Mouse (Mus musculus): ENCODE measurements at regions not wholly inside any gene's neighbourhood (a gene's known extent, or its start where the extent isn't known, plus 50 kb on each side); places are given as distances from the start of the nearest gene placed in this dataset.
A peak's percentile ranks its signal among the peaks of the same experiment; 100 is the strongest.
"Not testable (repeated sequence)": the region's sequence is repeated elsewhere in the genome, so short reads cannot be mapped to it uniquely, and the experiment has no call there.

- no peak for DNase-seq
- intact Hi-C loops (cut with DNase I) = no loop called here
These were observed 1337.9 kb downstream of the Efnb2 start for GRCm38 (mm10) chr8:7323067-7323675.

DNA sequence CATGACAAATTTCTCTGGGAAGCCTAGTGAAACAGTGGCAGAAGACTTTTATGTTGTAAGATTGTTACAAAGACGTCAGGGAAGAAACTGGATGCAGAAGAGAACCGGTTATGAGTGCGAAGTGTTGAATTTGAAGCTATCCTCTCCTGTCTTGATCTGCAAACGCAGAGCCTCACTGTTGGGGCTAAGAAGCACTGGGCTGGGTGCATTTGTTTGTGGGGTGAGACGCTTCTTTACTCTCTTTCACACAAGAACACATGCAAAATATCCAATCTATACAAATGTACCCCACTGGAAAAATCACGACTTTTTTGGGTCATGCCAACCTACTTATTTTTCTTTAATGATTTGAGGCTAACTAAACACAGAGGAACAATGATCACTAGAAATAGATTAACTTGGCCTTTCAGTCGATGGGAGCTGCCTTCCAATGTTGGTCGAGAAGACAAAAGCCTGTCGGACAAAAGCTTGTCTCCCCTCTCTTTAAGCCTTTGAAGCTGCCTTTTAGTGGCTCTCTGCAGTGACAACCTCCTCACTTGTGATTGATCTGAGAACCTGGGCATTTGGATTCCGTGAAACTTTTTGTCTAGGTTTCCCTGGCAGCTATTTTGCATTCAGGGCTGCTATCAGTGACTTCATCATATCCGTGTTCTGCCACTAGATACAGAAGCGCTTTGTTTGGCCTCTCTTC lies 1338.5 kb downstream of the Efnb2 start:
- no peak for DNase-seq
- intact Hi-C loops (cut with DNase I) = no loop called here

GRCm38 (mm10) chr8:7316806-7317355 lies 1344.2 kb downstream of the Efnb2 start:
- intact Hi-C loops (cut with DNase I) = no loop called here
- no peak for DNase-seq

DNA sequence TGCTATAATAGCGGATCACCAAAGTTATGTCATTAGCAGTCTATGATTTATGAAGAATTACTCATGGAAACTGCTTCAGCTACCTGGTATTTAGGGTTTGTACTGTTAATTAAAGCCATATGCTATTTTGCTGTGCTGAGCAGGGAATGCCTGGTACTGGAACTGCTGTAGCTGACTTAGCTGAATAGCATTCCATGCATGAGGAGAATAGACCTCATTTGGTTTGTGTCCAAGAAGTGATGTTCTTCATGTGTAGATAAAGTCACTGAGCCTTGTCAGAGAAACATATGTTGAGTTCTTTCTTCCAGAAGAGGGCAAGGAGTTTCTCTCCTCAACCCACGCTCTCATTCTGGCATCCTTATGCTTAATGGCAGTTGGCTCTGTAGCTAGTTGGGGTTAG lies 1351.8 kb downstream of the Efnb2 start:
- intact Hi-C loops (cut with DNase I) = no loop called here
- no peak for DNase-seq

DNA sequence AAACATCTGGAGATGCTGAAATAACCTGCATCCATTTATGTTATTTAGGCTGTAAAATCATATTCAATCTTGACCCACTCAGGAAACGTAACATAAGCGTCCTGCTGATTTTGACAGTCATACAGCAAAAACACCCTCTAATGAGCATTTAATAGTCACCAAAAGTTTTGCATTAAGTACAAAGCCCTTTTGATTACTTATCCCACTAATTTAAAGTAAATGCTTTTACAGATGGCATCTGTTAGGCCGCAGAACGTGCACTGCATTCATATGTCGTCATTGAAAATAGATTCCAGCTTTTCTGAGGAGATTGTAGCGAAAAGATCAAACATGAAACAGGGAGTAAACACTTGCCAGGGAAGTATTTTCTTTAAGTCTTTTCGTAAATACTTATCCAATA lies 1371.7 kb downstream of the Efnb2 start:
- no peak for DNase-seq
- intact Hi-C loops (cut with DNase I) = no loop called here

GRCm38 (mm10) chr8:7286581-7286980 lies 1374.5 kb downstream of the Efnb2 start:
- DNase-seq = no peak
- intact Hi-C loops (cut with DNase I) = no loop called here

DNA sequence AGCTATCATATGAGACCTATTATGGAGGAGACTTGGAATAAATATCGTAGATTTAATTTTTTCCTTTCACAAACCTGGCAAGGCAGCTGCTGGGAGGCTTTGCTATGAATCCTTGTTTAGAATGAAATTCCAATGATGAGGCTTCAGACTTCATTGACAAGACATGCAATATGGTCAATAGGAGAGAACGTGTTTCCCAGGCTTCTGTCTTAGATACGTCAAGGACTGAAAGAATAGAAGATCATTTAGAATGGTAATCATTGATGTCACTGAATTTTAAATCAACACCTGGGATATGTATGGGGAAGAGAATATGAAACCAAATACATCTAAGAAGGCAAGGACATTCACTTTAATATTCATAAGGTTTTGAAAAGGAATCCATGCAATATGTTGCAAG lies 1393.6 kb downstream of the Efnb2 start:
- intact Hi-C loops (cut with DNase I) = no loop called here
- no peak for DNase-seq

GRCm38 (mm10) chr8:7254336-7254735 lies 1406.7 kb downstream of the Efnb2 start:
- intact Hi-C loops (cut with DNase I); DNase-seq: not testable (repeated sequence)

GRCm38 (mm10) chr8:7240321-7240720 lies 1420.7 kb downstream of the Efnb2 start:
- DNase-seq = no peak
- intact Hi-C loops (cut with DNase I) = no loop called here

DNA sequence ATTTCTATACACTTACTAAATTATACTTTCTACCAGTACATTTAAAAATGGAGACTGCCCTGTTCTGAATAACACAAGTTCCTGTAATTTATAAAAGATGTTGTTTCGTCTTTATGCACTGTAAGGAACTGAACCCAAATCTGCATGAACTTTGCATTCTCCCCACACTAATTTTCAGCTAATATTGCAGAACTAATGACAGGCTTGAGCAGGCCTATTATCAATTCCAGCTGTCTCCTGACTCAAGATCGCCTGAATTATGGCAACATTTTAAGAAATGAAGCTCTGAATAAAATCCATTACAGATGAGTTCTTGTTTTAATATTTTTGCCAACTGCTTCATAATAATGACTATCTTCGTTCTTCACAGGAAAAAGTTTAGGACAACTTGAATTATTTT lies 1427.0 kb downstream of the Efnb2 start:
- intact Hi-C loops (cut with DNase I) = no loop called here
- DNase-seq = no peak

GRCm38 (mm10) chr8:7219300-7219699 lies 1441.7 kb downstream of the Efnb2 start:
- intact Hi-C loops (cut with DNase I) = no loop called here
- no peak for DNase-seq

GRCm38 (mm10) chr8:7207178-7207577 lies 1453.9 kb downstream of the Efnb2 start:
- DNase-seq = no peak
- intact Hi-C loops (cut with DNase I) = no loop called here

DNA sequence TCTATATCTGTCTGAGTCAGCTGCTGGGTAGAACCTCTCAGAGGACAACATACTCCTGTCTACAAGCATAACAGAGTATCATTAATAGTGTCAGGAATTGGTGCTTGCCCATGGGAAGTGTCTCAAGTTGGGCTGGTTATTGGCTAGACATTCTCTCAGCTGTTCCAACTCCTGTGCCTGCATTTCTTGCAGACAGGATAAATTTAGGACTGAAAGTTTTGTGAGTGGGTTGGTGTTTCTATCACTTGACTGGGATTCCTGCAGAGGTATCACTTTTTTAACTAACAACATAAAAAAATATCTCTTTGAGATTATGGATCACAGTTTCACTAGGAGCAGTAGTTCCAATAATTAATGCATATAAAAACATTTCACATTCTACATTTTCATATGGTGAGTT lies 1454.4 kb downstream of the Efnb2 start:
- intact Hi-C loops (cut with DNase I) = no loop called here
- no peak for DNase-seq

- intact Hi-C loops (cut with DNase I) = no loop called here
These were observed 1456.0 kb downstream of the Efnb2 start for GRCm38 (mm10) chr8:7205086-7205485.

GRCm38 (mm10) chr8:7190726-7191125 lies 1470.3 kb downstream of the Efnb2 start:
- intact Hi-C loops (cut with DNase I) = no loop called here
- no peak for DNase-seq

More at GRCm38 (mm10) chr8:7205086-7205485, 1456.0 kb downstream of the Efnb2 start:
- no peak for DNase-seq

- DNase-seq = no peak
- intact Hi-C loops (cut with DNase I) = no loop called here
These were observed 1497.7 kb downstream of the Efnb2 start for GRCm38 (mm10) chr8:7163361-7163760.

DNA sequence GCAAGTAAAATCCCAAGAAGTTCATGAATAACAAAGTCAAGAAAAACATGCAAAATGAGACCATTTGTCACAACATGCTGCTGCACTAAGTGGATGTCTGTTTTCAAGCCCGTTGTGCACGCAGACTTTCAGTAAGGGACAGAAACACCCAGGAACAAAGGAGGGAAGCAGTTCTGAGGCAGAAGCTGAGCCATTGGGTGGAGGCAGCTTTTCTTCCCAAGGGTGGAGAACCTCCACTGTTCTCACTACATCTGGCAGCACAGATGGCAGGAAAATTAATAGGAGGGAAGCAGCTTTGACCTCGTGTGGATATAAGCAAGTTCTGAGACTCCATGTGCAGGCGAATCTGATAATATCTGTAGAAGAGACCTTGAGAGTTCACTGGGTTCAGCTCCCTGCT lies 1529.3 kb downstream of the Efnb2 start:
- no peak for DNase-seq
- intact Hi-C loops (cut with DNase I) = no loop called here

DNA sequence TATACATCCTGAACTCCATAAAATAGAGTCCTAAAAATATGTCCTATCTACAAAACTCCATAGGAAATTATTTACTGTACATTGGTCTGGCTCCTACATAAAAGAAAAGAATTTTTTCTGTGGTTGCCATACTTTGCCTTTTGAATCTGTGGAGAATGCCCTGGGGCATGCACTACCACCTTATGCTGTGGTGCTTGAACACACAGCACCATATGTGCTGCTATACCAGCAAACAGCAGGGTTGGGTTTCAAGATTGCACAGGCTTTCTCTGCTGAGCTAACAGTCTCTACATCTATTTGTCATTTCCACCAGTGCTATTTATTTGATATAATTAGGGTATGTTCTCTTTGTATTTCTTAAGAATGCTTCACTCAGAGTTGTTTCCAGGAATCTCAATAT lies 1552.2 kb downstream of the Efnb2 start:
- DNase-seq = no peak
- intact Hi-C loops (cut with DNase I) = no loop called here

GRCm38 (mm10) chr8:7097577-7097976 lies 1563.5 kb downstream of the Efnb2 start:
- intact Hi-C loops (cut with DNase I) = no loop called here
- peak; percentile 47 for DNase-seq

- intact Hi-C loops (cut with DNase I) = no loop called here
- DNase-seq = no peak
These were observed 1568.2 kb downstream of the Efnb2 start for GRCm38 (mm10) chr8:7092831-7093230.

GRCm38 (mm10) chr8:7088123-7088522 lies 1572.9 kb downstream of the Efnb2 start:
- intact Hi-C loops (cut with DNase I) = no loop called here
- DNase-seq = no peak

- intact Hi-C loops (cut with DNase I) = no loop called here
- no peak for DNase-seq
These were observed 1600.8 kb downstream of the Efnb2 start for GRCm38 (mm10) chr8:7060255-7060656.
